13 mouse cellular contexts compared by ENCODE assay signal in genomic region chr17:25756378-25757242, GRCm38 (mm10). TPM values are rescaled to one million over a fixed set of nuclear protein-coding genes. Genes with fewer than 3 reads are reported as not detected.
DNase-seq lines count a peak whose midpoint lies in the region; ATAC-seq lines count a peak whose summit lies in the region.
"Had no signal": no experiment of that assay in that cellular context is flagged by ENCODE, and none has a peak within 500 bp of the region (broad histone marks: within the 10 kb centered on the region; RNA-seq: fewer than 3 reads in every experiment).

No protein-coding gene starts in this region.

- H3K9me3 ChIP-seq in intestine, embryonic 15.5 days = no peaks in the 10 kb centered on the region
- no peaks in the 10 kb centered on the region for H3K9me3 ChIP-seq in stomach, embryonic 15.5 days
- H3K9me3 ChIP-seq: forebrain, embryonic 10.5 days had no signal

- no peaks in the 10 kb centered on the region for H3K27me3 ChIP-seq in intestine, embryonic 15.5 days (replicated peaks)
- H3K27me3 ChIP-seq in stomach, embryonic 15.5 days (replicated peaks) = no peaks in the 10 kb centered on the region

- WGBS in intestine, embryonic 15.5 days = 66% methylated on average over 9 of the region's 9 CpGs
- 59% methylated on average over 9 of the region's 9 CpGs for WGBS in stomach, embryonic 15.5 days

- H3K36me3 ChIP-seq in intestine, embryonic 15.5 days = no peaks in the 10 kb centered on the region
- H3K36me3 ChIP-seq in stomach, embryonic 15.5 days = no peaks in the 10 kb centered on the region
- H3K36me3 ChIP-seq: forebrain, embryonic 10.5 days had no signal

- peaks cover 1% of the 10 kb centered on the region; the same call in 1 of the 2 replicates for H3K4me1 ChIP-seq in intestine, embryonic 15.5 days (replicated peaks)
- H3K4me1 ChIP-seq in stomach, embryonic 15.5 days = peaks cover 6% of the 10 kb centered on the region

- H3K9ac ChIP-seq in intestine, embryonic 15.5 days = no peak overlapping the region
- H3K9ac ChIP-seq in stomach, embryonic 15.5 days = no peak overlapping the region

- H3K27ac ChIP-seq in intestine, embryonic 15.5 days = peak overlapping the region; percentile 15; the same call in 1 of the 2 replicates
- H3K27ac ChIP-seq in stomach, embryonic 15.5 days = peak overlapping the region; percentile 41

- peak; percentile 94 for DNase-seq in heart, adult 11 months
- no peak for DNase-seq in heart, adult 9 months (ENCODE audit: low spot score in 2 of 2)
- DNase-seq in lung, adult 18-20 months = peak; percentile 50 to 55
- DNase-seq in lung, postnatal 14 days = no peak
- DNase-seq in urinary bladder, postnatal 25 days (ENCODE audit: low spot score) = no peak
- DNase-seq in thymus, adult 18-20 months = no peak
- DNase-seq: adrenal gland, postnatal 14 days; cerebellum, postnatal 25 days had no signal

- ATAC-seq in intestine, embryonic 15.5 days = peak; percentile 62; the same call in 1 of the 2 replicates
- ATAC-seq in stomach, embryonic 15.5 days (ENCODE audit: insufficient read depth, low FRiP score, low read depth) = peak; percentile 37; the same call in 1 of the 2 replicates

- H3K4me3 ChIP-seq in intestine, embryonic 15.5 days (replicated peaks) = no peak overlapping the region
- H3K4me3 ChIP-seq in stomach, embryonic 15.5 days (replicated peaks) = no peak overlapping the region
- H3K4me3 ChIP-seq: forebrain, embryonic 10.5 days had no signal

- no peak overlapping the region for H3K4me2 ChIP-seq in intestine, embryonic 15.5 days (replicated peaks)
- no peak overlapping the region for H3K4me2 ChIP-seq in stomach, embryonic 15.5 days

RNA-seq across cellular contexts. Expression of gene Msln, which starts 2.4 kb away (rescaled TPM):
- polyA plus RNA-seq in intestine, embryonic 15.5 days (2015; fragmentation: Nextera tagmentation; extraction: Ambion mirVana) = 21.6 and 22.1 TPM in 2 replicates
- polyA plus RNA-seq in stomach, embryonic 15.5 days (2015; fragmentation: Nextera tagmentation; extraction: Ambion mirVana) = 38.3 and 43.6 TPM in 2 replicates
- polyA plus RNA-seq: embryonic facial prominence, embryonic 11.5 days; forebrain, embryonic 10.5 days had no signal

RNA-seq across cellular contexts. Expression of gene Narfl, which starts 17.0 kb away (rescaled TPM):
- polyA plus RNA-seq in intestine, embryonic 15.5 days (2015; fragmentation: Nextera tagmentation; extraction: Ambion mirVana) = 29.0 and 31.5 TPM in 2 replicates
- 26.9 and 28.5 TPM in 2 replicates for polyA plus RNA-seq in stomach, embryonic 15.5 days (2015; fragmentation: Nextera tagmentation; extraction: Ambion mirVana)

RNA-seq across cellular contexts. Expression of gene Mslnl, which starts 20.8 kb away (rescaled TPM):
- polyA plus RNA-seq in intestine, embryonic 15.5 days (2015; fragmentation: Nextera tagmentation; extraction: Ambion mirVana) = 0.06 TPM in 1 of 2 replicates, not detected in the other
- 0.06 TPM in 1 of 2 replicates, not detected in the other for polyA plus RNA-seq in stomach, embryonic 15.5 days (2015; fragmentation: Nextera tagmentation; extraction: Ambion mirVana)
- polyA plus RNA-seq: forebrain, embryonic 10.5 days; liver, adult 2 months had no signal

RNA-seq across cellular contexts. Expression of gene Haghl, which starts 28.9 kb away (rescaled TPM):
- polyA plus RNA-seq in intestine, embryonic 15.5 days (2015; fragmentation: Nextera tagmentation; extraction: Ambion mirVana) = 37.9 and 41.5 TPM in 2 replicates
- polyA plus RNA-seq in stomach, embryonic 15.5 days (2015; fragmentation: Nextera tagmentation; extraction: Ambion mirVana) = 47.3 and 53.4 TPM in 2 replicates

RNA-seq across cellular contexts. Expression of gene Rpusd1, which starts 29.1 kb away (rescaled TPM):
- polyA plus RNA-seq in intestine, embryonic 15.5 days (2015; fragmentation: Nextera tagmentation; extraction: Ambion mirVana) = 16.4 and 17.0 TPM in 2 replicates
- polyA plus RNA-seq in stomach, embryonic 15.5 days (2015; fragmentation: Nextera tagmentation; extraction: Ambion mirVana) = 18.3 and 19.1 TPM in 2 replicates

Comparison
In these comparisons a context has a peak if more than half of its experiments do, and no peak if none do; other contexts are left out.
1. DNase-seq: peak in heart, adult 11 months (single experiment) and lung, adult 18-20 months (2 of 2); none in heart, adult 9 months (0 of 2), lung, postnatal 14 days (single experiment), urinary bladder, postnatal 25 days (single experiment) and thymus, adult 18-20 months (0 of 2).